Mouse (Mus musculus) intestine, embryonic 16.5 days (tissue): ENCODE results near the gene Zfp663. TPM values are rescaled to one million over a fixed set of nuclear protein-coding genes. Genes with fewer than 3 reads are reported as not detected.
A peak's percentile ranks its signal among the peaks of the same experiment; 100 is the strongest.

ENCODE experiments used
- ATAC-seq: fragments of 200-750 bp; cut with Nextera tagmentation; 2 replicates; pipeline ENCODE4 v1.8.0; 2017; ENCODE audit warnings: moderate TSS enrichment, moderate library complexity
- H3K27ac ChIP-seq: fragments of 300-500 bp; sonication (generic); 2 replicates; pipeline ENCODE4 v1.5.1; 2014; ENCODE audit warnings: mild to moderate bottlenecking, low read length
- H3K27me3 ChIP-seq: fragments of 300-500 bp; sonication (generic); replicated peaks from 2 replicates; pipeline ENCODE4 v1.6.1; 2014; ENCODE audit warnings: low read length, control low read depth, mixed read lengths; ENCODE audit not compliant: control insufficient read depth, insufficient read depth
- H3K36me3 ChIP-seq: fragments of 300-500 bp; sonication (generic); 2 replicates; pipeline ENCODE4 v1.6.1; 2014; ENCODE audit warnings: low read length, control low read depth; ENCODE audit not compliant: control insufficient read depth, insufficient read depth
- H3K4me1 ChIP-seq: fragments of 300-500 bp; sonication (generic); 2 replicates; pipeline ENCODE4 v1.6.1; 2014; ENCODE audit warnings: low read length, control low read depth, mixed read lengths; ENCODE audit not compliant: control insufficient read depth, insufficient read depth
- H3K4me2 ChIP-seq: fragments of 300-500 bp; sonication (generic); 2 replicates; pipeline ENCODE4 v1.6.1; 2014; ENCODE audit warnings: low read depth, low read length, control low read depth
- H3K4me3 ChIP-seq: fragments of 300-500 bp; sonication (generic); 2 replicates; pipeline ENCODE4 v1.5.1; 2014; ENCODE audit warnings: mild to moderate bottlenecking, low read length
- H3K9ac ChIP-seq: fragments of 300-500 bp; sonication (generic); 2 replicates; pipeline ENCODE4 v1.6.1; 2014; ENCODE audit warnings: low read depth, low read length
- H3K9me3 ChIP-seq: fragments of 300-500 bp; sonication (generic); 2 replicates; pipeline ENCODE4 v1.6.1; 2016; ENCODE audit warnings: low read length, control low read depth; ENCODE audit not compliant: control insufficient read depth
- WGBS: fragments of 180-500 bp; shearing (Covaris S2); extraction: QIAGEN DNeasy Blood & Tissue Kit; methylation state at CpG from one replicate; pipeline ENCODE4 v1.1.7; 2014; 5-methylcytosine and 5-hydroxymethylcytosine counted together
- polyA plus RNA-seq: library from polyadenylated mRNA; unstranded; fragments of >200 nt; fragmentation: Nextera tagmentation; extraction: Ambion mirVana; gene quantifications from 2 replicates; pipeline ENCODE4 v1.2.1, GENCODE M21; 2015

Zfp663 gene
- polyA plus RNA-seq: 0.45 and 0.64 TPM in 2 replicates

- Histone ChIP-seq H3K4me3 (peak within 1 kb of the TSS; percentile 24), H3K9ac (no peak within 1 kb of the TSS; the same call in 1 of the 2 replicates), H3K4me1 (peaks cover 13% of the 10 kb centered on the region), H3K27me3 (peaks cover 9% of the 10 kb centered on the region; the same call in 1 of the 2 replicates), H3K4me2 (peak within 1 kb of the TSS; percentile 50), H3K36me3 (no peaks in the 10 kb centered on the region), H3K27ac (no peak within 1 kb of the TSS), H3K9me3 (no peaks in the 10 kb centered on the region)
- ATAC-seq: no peak
- under 1% methylated on average over 27 of the region's 27 CpGs for WGBS
Observed at GRCm38 (mm10) chr2:165368496-165368895, at the start of gene Zfp663. Gene Zfp663 (minus strand): TSS chr2:165368729.

GRCm38 (mm10) chr2:165417291-165417690 is 48.8 kb upstream of the Zfp663 start:
- H3K9ac ChIP-seq: no peak overlapping the region
- 67% methylated on average over 7 of the region's 7 CpGs for WGBS
- no peak for ATAC-seq

DNA sequence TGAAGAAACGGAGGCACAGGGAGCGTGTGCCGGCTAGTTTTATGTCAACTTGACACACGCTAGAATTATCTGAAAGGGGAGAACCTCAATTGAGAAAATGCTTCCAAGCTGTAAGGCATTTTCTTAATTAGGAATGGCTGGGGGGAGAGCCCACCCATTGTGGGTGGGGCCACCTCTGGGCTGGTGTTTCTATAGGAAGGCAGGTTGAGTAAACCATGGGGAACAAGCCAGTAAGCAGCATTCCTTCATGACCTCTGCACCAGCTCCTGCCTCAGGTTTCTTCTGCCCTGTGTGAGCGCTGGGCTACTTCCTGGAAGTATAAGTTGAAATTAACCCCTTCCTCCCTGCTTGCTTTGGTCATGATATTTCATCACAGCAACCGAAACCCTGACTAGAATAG is 47.3 kb upstream of the Zfp663 start:
- Histone ChIP-seq H3K27me3 (no peaks in the 10 kb centered on the region), H3K36me3 (no peaks in the 10 kb centered on the region), H3K4me1 (no peaks in the 10 kb centered on the region), H3K4me3 (no peak overlapping the region), H3K4me2 (no peak overlapping the region), H3K27ac (no peak overlapping the region), H3K9ac (no peak overlapping the region), H3K9me3 (no peaks in the 10 kb centered on the region)
- 61% methylated on average over 6 of the region's 6 CpGs for WGBS
- no peak for ATAC-seq

More at GRCm38 (mm10) chr2:165417291-165417690, 48.8 kb upstream of the Zfp663 start:
- Histone ChIP-seq H3K27ac (no peak overlapping the region), H3K27me3 (no peaks in the 10 kb centered on the region), H3K4me1 (no peaks in the 10 kb centered on the region), H3K4me3 (no peak overlapping the region), H3K36me3 (no peaks in the 10 kb centered on the region), H3K9me3 (no peaks in the 10 kb centered on the region), H3K4me2 (no peak overlapping the region)

DNA sequence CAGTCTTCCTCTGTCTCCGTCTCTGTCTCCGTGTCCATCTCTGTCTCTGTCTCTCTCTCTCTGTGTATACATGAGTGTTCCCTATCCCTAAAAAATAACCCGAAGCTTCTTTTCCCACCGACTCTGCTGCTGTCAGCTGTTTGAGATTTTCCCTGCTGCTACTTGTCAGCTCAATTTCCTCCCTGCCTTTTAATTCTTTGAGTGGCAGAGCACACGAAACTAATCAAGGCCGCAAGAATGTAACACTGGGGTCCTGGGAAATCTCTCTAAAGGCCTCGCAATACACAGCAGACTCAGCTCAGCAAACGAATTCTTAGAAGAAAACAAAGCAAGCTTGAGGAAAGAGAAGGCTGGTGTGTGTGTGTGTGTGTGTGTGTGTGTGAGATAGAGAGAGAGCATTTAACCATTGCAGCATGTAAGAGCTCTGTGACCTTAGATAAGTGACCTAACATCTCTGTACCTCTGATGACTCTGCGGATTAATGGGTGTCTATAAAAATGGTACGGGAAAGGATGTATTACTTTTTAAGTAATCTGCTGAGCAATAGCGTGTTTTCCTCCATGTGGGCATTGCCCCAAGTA is 46.7 kb upstream of the Zfp663 start:
- Histone ChIP-seq H3K27ac (no peak overlapping the region), H3K27me3 (no peaks in the 10 kb centered on the region), H3K9me3 (no peaks in the 10 kb centered on the region), H3K4me1 (no peaks in the 10 kb centered on the region), H3K4me3 (no peak overlapping the region), H3K36me3 (no peaks in the 10 kb centered on the region), H3K4me2 (no peak overlapping the region), H3K9ac (no peak overlapping the region)
- 45% methylated on average over 11 of the region's 11 CpGs for WGBS
- ATAC-seq: no peak

GRCm38 (mm10) chr2:165414321-165414720 is 45.8 kb upstream of the Zfp663 start:
- no peaks in the 10 kb centered on the region for H3K9me3 ChIP-seq
- no peak for ATAC-seq
- H3K4me2 ChIP-seq: no peak overlapping the region
- H3K4me1 ChIP-seq: no peaks in the 10 kb centered on the region
- H3K36me3 ChIP-seq: no peaks in the 10 kb centered on the region
- H3K4me3 ChIP-seq: no peak overlapping the region
- no peak overlapping the region for H3K27ac ChIP-seq
- no peaks in the 10 kb centered on the region for H3K27me3 ChIP-seq
- no peak overlapping the region for H3K9ac ChIP-seq
- WGBS: 76% methylated on average over 5 of the region's 5 CpGs

GRCm38 (mm10) chr2:165413884-165414283 is 45.4 kb upstream of the Zfp663 start:
- Histone ChIP-seq H3K4me2 (no peak overlapping the region), H3K36me3 (no peaks in the 10 kb centered on the region), H3K9me3 (no peaks in the 10 kb centered on the region), H3K9ac (no peak overlapping the region), H3K4me1 (no peaks in the 10 kb centered on the region), H3K27ac (no peak overlapping the region), H3K4me3 (no peak overlapping the region), H3K27me3 (no peaks in the 10 kb centered on the region)
- no peak for ATAC-seq
- WGBS: 53% methylated on average over 3 of the region's 3 CpGs

- no peak overlapping the region for H3K4me3 ChIP-seq
- H3K9ac ChIP-seq: no peak overlapping the region
- no peak overlapping the region for H3K4me2 ChIP-seq
- H3K36me3 ChIP-seq: no peaks in the 10 kb centered on the region
- H3K9me3 ChIP-seq: no peaks in the 10 kb centered on the region
- H3K4me1 ChIP-seq: peaks cover 7% of the 10 kb centered on the region; the same call in 1 of the 2 replicates
- no peak for ATAC-seq
- no peak overlapping the region for H3K27ac ChIP-seq
- 41% methylated on average over 10 of the region's 10 CpGs for WGBS
- no peaks in the 10 kb centered on the region for H3K27me3 ChIP-seq
Observed at GRCm38 (mm10) chr2:165407700-165408301, 39.3 kb upstream of the Zfp663 start.

- H3K9ac ChIP-seq: no peak overlapping the region
- H3K4me2 ChIP-seq: no peak overlapping the region
- H3K27ac ChIP-seq: peak overlapping the region; percentile 26; the same call in 1 of the 2 replicates
- H3K36me3 ChIP-seq: no peaks in the 10 kb centered on the region
- WGBS: 37% methylated on average over 6 of the region's 6 CpGs
- H3K4me3 ChIP-seq: no peak overlapping the region
- peak; percentile 56; the same call in 1 of the 2 replicates for ATAC-seq
- no peaks in the 10 kb centered on the region for H3K9me3 ChIP-seq
- no peaks in the 10 kb centered on the region for H3K27me3 ChIP-seq
- peaks cover 7% of the 10 kb centered on the region; the same call in 1 of the 2 replicates for H3K4me1 ChIP-seq
Observed at GRCm38 (mm10) chr2:165405351-165405750, 36.8 kb upstream of the Zfp663 start.

DNA sequence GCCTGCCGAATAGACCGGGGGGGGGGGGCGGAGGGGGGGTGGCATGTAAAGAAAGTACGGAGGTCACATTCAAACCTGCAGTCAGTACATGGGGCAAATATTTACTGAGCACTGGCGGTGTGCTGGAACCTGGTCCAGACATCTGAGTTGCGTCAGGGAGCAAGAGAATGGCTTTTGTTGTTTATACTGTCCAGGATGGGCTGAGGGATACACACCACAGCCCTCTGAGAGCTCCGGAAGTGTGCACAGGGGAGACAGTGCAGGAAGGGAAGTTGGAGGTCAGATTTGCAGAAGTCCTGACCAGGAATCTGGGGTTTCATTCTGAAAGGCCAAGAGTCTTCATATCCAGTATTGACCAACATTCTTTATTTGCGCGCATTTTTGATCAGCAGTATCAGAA is 36.4 kb upstream of the Zfp663 start:
- ATAC-seq: peak; percentile 62; the same call in 1 of the 2 replicates
- no peaks in the 10 kb centered on the region for H3K9me3 ChIP-seq
- WGBS: 29% methylated on average over 9 of the region's 9 CpGs
- no peak overlapping the region for H3K4me2 ChIP-seq
- no peaks in the 10 kb centered on the region for H3K27me3 ChIP-seq
- H3K27ac ChIP-seq: peak overlapping the region; percentile 26; the same call in 1 of the 2 replicates
- no peaks in the 10 kb centered on the region for H3K36me3 ChIP-seq
- no peak overlapping the region for H3K9ac ChIP-seq
- H3K4me1 ChIP-seq: peaks cover 7% of the 10 kb centered on the region; the same call in 1 of the 2 replicates
- H3K4me3 ChIP-seq: no peak overlapping the region
